Mouse (Mus musculus): ENCODE measurements around the gene Ccdc124. TPM values are rescaled to one million over a fixed set of nuclear protein-coding genes. Genes with fewer than 3 reads are reported as not detected.

Gene Ccdc124
- polyA plus RNA-seq, 1 experiment, result 185 TPM

DNA sequence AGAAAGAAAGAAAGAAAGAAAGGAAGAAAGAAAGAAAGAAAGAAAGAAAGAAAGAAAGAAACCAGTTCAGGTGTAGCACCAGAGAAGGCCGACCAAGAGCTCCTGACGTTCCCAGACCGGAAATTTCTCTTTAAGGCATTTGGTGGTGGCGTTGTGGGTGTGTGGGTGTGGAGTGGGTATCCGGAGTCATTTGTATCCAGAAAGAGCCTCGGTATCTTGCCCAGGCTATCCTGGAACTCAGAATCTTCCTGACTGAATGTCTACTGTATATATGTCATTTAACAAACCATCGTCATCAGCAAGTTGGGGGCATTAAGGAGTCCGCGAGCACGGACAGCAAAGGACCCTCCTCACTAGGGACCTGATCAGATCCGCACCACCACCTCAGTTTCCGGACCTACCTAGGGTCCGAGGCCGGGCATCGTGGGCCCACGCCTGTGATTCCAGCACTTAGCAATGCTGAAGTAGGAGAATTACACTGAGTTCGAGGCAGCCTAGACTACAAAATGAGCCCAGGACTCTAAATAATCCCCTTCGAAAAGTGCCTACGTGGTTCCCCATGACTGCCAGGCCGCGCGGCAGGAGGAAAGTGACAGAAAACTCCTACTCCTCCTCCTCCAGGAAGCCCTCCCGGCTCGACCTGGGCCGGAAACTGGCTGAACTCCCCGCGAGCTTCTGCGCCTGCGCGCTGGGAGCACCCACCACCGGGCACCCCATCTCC, 932 bp downstream of the Ccdc124 start:
- peak in 1 of 2 experiments; percentile 45 for DNase-seq (ENCODE audit: extremely low spot score in 1 of 2, low spot score in 1 of 2)

DNA sequence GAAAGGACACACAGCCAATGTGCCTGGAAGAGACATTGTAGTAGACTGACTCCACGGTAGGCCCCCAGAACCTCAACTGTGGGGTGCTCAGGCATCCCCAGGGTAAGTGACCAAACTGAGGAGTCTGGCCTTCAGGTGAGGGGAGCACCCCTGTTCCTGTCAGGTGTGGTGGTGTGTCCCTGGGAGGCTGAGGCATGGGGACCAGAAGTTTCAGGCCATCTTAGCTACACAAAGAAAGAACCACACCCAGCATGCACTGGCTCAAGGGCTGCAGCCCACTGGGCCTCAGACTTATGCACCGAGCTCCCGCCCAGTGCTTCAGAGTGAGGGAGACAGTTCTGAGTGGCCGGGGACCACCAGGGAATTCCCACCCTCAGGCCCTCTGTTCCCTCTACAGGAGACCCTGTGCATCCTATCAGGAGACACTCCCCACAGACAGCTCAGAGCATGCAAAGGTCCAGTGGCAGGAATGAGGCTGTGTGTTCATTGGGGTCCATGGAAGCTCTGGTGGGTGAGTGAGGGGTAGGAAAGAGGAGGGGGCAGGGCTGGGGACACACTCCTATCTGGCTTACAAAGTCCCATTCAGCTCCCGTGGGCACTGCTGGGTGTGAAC, 2.4 kb downstream of the Ccdc124 start:
- no peak for DNase-seq (ENCODE audit: extremely low spot score in 1 of 2, low spot score in 1 of 2)

DNA sequence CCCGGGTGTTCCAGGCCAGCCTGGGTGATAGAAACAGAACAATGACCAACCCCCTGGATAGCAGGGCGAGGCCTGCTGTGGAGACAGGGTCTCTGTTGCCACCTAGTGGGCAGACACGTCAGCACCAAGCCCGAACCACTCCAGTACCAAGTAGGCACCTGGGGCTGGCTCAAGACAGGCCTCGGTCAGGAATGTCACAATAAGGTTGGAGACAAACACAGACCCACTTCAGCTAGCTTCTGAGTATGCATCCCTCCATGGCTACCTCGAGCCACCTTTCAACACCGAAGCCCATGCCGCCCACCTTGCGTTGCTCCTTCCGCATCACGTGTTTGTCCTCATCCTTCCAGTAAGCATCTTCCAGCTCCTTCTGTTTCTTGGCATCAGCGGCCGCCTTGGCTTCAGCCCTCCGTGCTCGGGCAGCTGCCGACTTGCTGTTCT, 4.1 kb downstream of the Ccdc124 start:
- DNase-seq (ENCODE audit: extremely low spot score in 1 of 2, low spot score in 1 of 2), result peak; percentile 66 to 87

DNA sequence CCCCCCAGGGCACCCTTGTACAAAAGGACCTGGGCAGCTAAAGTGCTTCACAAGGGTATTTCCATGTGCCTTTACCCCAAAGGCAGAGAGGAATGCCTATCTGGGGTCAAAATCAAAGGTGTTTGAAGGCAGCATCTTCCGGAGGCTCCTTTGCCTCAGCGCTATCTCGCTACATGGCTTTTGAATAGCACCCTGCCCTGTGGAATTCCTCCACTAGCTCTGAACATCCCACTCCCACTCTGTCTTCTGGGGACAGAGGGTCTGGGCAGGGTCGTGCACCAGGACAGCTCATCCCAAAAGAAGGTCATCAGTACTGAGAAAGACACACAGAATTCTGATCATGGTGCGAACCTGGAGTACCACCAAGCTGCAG, 4.5 kb downstream of the Ccdc124 start:
- no peak for DNase-seq (ENCODE audit: extremely low spot score in 1 of 2, low spot score in 1 of 2)

DNA sequence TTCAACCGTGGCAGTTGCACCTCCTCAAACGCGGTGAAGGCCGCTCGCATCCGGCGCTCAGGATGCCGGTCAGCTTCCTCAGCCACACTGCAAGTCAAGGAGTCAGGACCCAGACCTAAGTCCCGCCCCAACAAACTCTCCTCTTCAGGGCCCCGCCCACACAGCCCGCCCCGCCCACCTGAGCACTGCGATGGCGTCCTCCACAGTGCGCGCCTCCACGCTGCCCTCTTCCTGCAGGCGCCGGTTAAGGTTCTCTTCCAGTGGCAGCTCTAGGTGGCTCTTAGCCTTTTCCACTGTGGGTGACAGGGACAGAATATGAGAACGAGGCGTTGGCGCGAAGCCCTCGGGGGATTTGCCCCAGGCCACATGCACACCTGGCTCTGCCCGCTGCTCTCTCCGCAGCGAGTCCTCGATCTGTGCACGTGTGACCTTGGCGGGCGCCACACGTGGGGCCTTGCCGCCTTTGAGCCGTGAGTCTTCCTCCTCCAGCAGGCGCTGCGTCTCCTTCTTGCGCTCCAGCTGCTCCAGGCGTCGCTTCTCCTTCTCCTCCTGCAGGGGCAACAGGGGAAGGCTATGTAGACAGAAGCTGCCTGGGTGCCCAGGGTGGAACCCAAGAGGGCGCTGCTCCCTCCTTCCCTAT, 5.1 kb downstream of the Ccdc124 start:
- no peak for DNase-seq (ENCODE audit: extremely low spot score in 1 of 2, low spot score in 1 of 2)

DNA sequence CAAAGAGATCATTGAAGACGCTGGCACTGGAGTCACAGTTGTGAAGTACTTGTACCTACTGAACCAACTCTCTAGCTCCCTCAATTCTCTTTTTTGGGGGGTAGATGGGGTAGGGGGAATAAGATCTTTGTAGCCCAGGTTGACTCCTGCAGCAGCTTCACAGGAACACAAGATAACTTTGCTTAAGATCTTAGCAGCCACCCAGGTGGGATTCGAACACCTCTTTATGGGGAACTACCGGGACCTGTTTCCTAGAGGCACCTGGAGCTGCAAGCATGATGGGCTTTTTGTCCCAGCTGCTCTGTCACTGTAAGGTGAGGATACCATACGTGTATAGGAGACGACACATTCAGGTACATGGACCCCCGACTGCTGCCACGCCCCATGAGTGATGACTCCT, 7.2 kb downstream of the Ccdc124 start:
- no peak for DNase-seq (ENCODE audit: extremely low spot score in 1 of 2, low spot score in 1 of 2)

DNA sequence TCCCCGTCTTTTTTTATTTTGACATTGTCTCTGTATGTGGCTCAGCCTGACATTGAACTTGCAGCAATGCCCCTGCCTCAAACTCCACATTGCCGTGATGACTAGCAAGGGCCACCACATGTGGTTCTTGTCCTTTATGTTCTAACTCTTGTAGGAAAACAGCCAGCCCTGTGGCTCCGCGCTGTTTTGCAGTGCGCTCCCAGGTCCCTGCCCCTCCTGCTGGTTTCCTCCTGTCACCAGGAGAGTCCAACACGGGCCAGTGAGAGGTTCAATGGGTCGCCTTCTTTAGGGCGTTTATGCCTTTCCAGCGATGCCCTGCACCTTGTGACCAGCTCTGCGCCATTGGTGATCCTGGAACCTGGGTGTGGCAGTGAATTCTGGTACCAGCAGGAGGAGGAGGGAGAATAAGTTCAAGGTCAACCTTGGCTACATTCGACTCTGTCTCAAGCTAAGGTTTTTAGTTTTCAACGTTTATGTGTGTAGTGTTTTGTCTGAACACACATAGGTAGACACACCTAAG, 7.7 kb downstream of the Ccdc124 start:
- DNase-seq (ENCODE audit: extremely low spot score in 1 of 2, low spot score in 1 of 2), result no peak

DNA sequence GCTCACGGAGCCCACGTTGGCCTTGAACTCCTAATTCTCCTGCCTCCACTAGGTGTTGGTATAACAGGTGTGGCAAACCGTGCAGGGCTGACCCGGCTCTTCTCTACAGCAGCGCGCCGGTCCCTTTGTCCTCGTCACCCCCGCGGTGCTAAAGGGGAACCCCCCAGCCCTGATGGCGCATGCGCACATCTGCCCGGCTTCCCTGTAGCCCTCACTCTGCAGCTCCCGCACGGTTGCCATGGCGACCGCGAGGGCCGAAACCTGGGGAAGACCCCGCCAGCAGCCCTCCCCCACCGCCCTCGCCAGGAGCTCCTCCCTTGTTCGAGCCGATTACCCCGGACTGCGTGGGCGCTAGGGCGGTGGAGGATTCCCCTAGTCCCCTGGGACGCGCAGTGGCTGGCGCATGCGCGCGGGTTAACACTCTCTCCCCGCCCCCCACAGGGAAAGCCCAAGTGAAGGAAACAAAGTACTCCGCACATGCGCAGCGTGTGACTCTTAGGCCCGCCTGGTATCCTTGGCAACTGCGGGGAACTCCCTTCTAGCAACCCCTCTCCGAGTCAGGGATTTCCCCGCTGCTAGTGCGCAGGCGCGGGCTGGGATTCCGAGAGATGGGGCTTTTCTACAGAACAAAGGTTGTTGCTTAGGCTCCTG, 8.3 kb downstream of the Ccdc124 start:
- DNase-seq (ENCODE audit: extremely low spot score in 1 of 2, low spot score in 1 of 2), result peak; percentile 99 to 100

DNA sequence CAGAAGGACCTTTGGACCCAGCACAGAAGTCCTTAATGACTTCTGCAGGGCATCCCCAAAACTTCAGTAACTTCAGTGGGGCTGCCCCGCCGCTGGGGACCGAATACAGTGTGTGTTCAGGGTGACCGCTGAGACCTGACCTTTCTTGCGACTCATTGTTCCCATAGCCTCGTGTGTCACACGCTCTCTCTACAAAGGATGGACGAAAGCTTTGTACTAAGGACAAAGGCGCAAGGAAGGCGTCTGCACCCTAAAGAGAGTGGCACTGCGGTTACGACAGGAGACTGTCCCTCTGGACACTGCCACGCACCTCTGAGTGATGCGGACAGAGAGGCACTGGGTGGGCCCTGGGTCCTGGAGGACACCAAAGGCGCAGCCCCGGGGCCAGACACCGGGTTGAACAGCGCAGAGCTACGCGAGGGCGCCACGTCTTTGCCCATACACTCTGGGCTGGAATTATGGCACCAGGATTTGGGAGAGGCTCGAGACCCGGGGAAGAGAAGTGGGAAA, 9.0 kb downstream of the Ccdc124 start:
- no peak for DNase-seq (ENCODE audit: extremely low spot score in 1 of 2, low spot score in 1 of 2)

DNA sequence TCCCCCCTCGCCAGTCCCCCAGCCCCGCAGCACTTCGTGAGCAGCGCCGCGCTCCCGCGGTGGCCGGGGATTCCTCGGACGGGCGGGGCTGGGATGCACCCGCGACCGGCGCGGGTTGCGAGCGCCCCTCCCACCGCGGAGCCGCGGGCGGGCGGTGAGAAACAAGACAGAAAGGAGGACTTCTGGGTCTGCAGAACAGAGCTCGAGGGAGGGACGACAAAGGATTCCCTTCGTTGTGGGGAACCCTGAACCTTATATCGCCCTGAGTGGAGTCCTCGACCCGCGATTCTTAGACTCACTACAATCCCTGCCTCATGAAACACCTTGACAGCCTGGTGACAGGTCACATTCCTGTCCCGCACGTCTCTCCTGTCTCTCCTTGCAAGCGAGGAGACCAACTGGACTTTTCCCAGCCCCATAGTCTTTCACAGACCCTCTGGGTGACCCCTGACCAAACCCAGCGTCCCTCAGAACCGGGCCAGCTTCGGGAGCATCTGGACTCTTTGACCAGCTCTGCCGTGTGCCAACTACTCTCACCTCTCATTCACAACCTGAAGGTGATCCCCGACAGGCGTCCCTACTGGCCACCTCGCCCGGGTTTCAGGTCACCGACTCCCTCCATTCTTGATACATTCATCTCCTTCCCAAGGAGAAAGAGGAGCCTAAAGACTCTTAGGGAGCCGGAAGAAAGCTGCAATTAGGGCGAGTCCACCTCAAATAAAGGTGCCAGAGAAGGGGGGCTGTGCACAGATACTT, 9.6 kb downstream of the Ccdc124 start:
- DNase-seq (ENCODE audit: extremely low spot score in 1 of 2, low spot score in 1 of 2), result peak in 1 of 2 experiments; percentile 51

DNA sequence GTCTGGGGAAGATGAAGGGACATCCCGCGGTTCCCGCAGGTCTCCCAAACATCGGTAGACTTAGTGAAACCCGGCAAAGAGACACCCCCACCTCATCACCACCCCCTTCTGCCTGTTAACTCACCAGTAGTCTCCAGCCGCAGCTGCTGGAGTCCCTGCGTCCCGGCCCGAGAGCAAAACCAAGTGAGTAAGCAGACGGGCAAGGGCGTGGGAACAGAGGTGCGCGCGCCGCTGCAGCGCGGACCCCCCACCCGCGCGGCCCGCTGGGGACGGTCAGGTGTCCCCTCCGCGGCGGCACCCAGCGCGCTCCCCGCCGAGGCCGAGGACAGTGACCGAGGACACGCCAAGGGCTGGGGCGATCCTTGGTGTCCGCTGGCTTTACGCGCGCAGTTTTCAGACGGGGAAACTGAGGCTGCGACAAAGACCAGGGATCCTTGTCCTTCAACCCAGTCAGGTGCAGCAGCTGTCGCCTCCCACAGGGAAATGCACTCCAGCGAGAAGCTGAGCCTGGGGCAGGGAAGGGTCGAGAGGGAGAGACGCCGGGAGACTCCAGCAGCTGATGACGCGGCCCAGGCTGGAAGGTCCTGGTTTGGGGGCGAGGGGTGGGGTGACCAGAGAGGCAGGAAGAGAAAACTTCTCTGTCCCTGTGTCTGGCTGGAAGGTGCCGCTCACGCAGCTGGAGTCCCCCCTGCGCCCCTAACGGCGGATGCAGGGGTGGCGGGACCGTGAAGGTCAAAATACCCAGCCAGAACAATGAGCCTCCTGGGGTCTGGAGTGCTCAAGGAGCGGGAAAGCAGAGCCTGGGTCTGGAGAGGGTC, 10.7 kb downstream of the Ccdc124 start, which contains the start of gene Kcnn1:
Gene Kcnn1, minus strand, starts transcription at position 435 of the 818 bp plus-strand sequence.
- no peak for DNase-seq (ENCODE audit: extremely low spot score in 1 of 2, low spot score in 1 of 2)

DNA sequence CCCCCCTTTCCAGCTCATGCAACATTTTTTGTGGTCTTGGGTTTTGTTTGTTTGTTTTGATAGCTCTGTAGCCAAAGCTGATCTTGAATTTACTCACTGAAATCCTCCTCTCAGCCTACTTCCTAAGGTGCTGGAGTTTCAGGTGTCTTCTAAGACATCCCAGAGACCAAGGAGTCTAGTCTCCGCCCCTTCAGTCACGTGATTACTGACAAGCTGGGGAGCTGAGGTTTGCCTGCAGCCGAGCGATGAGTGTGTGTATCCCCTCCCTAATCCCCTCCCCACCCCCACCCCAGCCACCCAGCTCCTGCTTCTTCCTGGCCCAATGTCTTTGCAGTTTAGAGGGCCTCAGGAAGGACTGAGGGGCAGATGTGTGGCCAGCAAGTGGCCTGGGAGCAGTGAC, 16.2 kb downstream of the Ccdc124 start:
- no peak for DNase-seq (ENCODE audit: extremely low spot score in 1 of 2, low spot score in 1 of 2)

DNA sequence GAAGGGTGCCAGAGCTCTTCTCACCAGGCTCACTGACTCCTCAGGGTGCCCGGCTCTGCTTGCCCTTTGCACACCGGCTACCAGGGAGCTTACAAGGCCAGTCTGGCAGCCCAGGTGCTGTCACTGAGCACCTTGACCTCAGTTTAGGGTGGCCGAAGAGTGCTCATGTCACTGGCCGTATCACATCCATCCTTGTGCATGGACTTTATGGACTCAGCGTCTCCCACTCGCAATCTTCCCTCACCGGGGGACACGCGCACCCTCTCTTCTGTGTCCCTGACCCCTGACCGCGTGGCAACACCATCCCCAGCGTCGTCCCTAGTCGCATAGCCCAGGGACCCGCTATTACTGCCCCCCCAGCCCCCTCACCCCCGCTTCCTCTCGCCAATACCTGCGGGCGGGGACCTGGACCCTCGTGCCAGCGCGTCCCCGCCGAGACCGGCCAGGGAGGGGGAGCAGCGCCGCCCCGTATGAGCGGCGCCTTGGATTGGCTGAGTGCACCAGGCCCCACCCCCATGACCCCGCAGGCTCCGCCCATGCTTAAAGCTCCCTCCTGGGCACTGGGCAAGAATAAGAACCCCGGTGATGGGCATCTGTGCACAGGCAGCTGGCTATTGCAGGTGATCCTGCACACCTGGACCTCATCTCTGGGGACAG, 17.1 kb downstream of the Ccdc124 start:
- peak in 1 of 2 experiments; percentile 81 for DNase-seq (ENCODE audit: extremely low spot score in 1 of 2, low spot score in 1 of 2)

DNA sequence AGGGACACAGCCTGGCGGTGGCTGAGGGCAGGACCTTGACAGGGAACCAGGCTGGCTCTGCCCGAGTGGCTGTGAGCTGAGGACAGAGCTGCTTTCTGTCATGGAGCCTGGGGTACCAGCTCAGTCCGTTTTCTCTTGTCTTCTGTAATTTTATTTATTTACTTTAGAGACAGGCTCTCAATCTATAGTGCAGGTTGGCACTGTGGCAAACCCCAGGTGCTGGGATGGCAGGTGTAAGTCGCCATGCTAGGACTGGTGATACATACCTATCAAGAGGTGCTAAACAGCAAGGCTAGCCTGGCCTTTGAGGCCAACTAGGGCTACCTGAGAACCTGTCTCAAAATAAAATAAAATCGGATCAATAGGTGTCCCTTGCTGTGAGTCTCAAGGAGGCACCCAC, 17.7 kb downstream of the Ccdc124 start:
- DNase-seq (ENCODE audit: extremely low spot score in 1 of 2, low spot score in 1 of 2), result no peak

DNA sequence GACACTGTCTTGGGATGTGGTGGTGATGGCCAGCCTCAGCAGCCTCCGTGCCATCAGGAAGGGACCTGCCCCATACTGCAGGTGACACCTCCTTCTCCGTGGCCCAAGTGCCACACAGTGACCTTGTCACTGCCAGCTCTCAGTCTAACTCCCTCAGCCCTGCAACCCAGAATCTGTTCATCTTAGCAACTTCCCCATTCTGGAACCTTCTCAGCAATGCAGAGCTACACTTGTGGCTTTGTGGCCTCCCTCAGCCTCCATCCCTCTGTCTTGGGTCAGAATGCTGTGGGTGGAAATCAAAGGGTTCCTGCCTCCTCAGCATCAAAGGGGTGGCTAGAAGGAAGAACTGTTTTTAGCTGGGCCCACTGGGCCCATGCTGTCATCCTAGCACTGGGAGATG, 19.9 kb downstream of the Ccdc124 start:
- no peak for DNase-seq (ENCODE audit: extremely low spot score in 1 of 2, low spot score in 1 of 2)

DNA sequence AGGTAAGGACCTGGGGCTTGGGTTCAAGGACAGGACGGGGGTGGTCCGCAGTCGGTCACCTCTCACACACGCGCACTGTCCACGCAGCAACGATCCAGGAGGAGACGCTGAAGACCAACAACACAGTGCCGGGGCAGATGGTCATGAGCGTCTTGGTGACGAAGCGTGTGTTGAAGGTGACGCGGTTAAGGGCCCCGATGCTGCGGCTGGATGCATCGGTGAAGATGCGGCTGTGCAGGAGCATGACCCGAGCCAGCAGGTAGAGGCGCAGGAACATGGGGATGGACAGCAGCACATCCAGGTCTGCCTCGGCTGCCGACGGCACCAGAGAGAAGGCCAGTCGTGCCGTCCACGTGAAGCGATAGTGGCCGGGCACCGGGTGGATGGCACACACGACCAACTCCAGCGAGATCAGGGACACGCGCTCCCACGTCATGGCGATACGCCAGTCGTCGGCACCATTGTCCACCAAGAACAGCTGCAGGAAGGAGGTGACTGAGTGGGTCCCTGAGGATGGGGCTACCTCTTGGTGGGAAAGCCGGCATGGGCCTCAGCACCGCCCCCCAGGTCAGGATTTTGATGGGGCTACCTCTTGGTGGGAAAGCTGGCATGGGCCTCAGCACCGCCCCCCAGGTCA, 21.0 kb downstream of the Ccdc124 start:
- no peak for DNase-seq (ENCODE audit: extremely low spot score in 1 of 2, low spot score in 1 of 2)

DNA sequence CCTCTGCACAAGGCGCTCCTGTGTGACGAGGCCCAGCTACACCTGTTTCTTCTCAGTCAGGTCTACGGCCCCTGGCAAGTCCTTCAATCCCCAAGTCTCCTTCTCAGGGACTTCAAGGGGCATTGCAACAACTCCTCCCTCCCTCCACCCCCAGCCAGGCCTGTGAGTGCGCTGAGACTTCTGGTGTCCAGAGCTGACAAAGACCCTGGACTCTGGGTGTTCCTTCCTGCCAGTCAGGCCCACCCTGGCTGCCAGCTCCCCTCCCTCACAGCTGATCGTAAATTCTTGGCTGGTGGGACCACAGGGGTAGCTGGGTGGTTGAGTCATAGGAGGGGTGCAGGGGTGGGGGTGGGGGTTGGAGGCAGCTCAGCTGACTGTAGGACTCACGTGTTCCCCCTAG, 21.9 kb downstream of the Ccdc124 start:
- no peak for DNase-seq (ENCODE audit: extremely low spot score in 1 of 2, low spot score in 1 of 2)

DNA sequence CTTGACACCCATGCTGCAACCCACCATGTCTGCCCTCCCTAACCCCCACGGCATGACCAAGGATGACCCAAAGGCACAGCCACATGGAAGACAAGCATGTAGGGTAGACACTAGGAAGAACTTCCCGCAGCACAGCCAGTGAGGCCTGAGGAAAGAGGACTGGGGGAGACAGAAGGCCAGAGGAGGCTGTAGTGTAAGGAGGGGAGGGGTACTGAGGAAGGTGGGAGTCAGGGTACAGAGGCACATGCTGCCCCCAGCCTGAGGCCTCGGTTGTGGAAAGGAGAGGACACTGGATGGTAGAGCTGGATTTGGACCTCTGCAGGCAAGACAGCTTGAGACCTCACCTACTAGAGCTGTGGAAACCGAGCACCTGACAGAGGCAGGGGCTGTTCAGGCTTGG, 22.8 kb downstream of the Ccdc124 start:
- DNase-seq (ENCODE audit: extremely low spot score in 1 of 2, low spot score in 1 of 2), result no peak

Measured in frontal cortex, adult 2 months (tissue).